Mouse (Mus musculus): Measurements from ENCODE around the gene Prmt3.
A peak's percentile ranks its signal among the peaks of the same experiment; 100 is the strongest.

The Prmt3 gene

DNA sequence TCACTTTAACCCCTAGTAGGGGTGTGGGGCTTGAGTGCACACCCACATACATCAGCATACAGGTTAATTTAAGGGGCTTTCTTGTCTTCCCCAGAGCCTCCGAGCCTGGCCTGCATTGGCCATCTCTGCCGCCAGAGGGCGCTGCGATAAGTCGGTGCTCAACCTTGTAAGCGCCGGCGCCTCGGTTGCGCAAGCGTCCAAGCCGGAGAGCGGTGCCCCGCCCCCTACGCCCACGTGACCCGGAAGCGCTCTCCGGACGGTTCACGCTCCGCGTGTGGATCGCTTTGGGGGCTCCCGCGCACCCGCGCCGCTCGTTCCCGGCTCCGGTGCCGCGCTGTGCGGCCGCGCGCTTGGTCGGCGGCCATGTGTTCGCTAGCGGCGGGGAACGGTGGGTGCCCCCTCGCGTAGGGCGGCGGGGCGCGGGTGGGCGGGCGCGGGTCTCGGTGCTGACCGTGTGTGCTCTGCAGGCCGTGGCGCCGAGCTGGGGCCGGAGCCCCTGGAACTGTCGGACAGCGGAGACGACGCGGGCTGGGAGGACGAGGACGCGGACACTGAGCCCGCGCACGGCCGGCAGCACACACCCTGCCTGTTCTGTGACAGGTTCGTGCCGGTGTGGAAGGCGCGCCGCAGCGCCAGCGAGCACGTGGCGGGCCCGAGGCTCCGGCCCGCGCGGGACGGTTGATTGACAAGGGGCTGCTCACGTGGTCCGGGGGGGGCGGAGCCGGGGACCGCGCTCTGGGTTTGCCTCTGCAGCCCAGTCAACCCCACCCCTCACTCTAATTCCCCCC lies at the start of gene Prmt3:
Gene Prmt3, plus strand, starts transcription at position 233 of the 788 bp plus-strand sequence.
- peak; percentile 100 for DNase-seq

DNA sequence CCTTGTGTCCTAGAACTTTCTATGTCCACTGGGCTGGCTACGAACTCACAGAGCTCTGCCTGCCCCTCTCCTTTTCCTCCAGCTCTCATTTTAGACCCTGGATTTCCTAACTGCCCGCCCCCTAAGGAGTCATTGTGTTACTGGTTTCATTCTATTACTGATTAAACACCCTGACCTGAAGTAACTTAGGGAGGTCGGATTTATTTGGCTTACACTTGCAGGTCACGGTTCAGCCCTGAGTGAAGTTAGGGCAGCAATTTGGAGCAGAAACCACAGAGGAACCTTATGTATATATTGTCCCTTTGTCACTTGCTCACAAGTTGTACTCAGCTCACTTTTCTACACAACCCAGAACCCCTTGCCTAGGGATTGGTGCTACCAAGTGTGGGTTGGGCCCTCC lies 43.8 kb upstream of the Prmt3 start:
- no peak for DNase-seq

DNA sequence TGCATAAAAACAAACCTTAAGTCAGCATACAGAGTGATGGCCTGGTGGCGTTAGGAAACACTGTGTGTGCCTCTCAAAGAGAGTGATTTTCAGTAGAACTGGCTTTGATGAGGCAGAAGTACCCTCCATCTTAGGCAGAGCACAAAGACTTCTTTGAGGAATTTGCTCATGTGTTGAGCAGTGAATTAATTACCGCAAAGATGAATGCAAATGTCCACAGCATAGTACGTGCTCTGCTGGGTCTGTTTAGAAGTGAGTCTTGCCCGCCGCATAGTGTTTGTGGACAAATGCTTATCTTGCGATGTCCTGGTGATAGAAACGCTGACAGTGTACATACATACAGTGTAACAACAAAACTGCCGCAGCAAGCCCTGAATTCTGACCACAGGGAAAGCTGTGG lies 38.7 kb upstream of the Prmt3 start:
- no peak for DNase-seq

DNA sequence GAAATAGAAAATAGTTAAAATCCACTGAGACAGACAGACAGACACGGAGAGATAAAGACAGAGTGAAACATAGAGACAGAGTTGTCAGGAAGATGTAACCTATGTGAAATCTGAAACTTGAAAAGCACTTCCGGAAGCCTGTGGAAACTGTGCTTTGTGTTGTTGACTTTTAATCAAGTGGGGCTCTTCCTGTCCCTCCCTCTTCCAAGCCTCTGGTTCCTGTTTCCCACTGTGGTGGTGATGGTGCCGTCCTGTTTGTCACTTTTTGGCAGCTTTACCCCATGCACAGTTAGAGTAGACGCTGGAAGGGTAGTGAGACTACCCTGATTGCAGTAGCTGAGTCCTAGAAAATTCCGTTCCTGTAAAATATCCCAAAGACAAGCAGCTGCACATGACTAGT lies 36.7 kb upstream of the Prmt3 start:
- DNase-seq, result no peak

DNA sequence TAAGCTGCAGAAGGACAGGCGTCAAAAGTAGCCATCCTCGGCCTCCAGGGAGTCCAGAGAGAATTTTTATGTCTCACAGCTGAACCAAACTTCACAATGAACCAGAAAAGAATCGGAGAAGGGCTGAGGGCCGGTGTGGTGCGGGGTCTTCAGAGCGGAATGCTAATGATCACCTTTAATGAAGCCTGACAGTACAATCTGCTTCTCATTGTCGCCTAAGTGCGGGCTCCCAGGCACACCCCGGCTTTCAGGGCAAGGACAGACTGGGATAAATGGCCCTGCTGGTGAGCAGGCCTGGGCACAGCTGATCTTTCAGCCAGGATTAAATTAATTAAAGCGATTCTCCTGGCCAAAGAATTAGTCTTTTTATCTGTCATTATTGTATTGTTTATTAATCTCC lies 36.2 kb upstream of the Prmt3 start:
- no peak for DNase-seq

DNA sequence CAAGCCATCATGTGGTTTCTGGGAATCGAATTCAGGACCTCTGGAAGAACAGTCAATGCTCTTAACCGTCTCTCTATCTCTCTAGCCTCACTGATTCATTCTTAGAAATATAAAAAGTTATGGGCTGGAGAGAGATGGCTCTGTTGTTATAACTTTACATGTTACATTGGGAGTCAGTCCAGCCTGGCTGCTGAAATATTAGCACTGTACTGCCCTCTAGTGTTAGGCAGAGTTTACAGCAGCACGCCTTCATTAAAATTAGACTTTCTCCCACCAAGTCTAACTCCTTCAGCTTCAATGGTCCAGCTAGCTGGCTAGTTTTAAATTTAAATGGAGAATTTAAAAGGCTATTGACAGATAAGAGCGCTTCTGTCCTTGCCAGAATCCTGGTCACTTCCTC lies 27.0 kb upstream of the Prmt3 start:
- peak; percentile 16 for DNase-seq

DNA sequence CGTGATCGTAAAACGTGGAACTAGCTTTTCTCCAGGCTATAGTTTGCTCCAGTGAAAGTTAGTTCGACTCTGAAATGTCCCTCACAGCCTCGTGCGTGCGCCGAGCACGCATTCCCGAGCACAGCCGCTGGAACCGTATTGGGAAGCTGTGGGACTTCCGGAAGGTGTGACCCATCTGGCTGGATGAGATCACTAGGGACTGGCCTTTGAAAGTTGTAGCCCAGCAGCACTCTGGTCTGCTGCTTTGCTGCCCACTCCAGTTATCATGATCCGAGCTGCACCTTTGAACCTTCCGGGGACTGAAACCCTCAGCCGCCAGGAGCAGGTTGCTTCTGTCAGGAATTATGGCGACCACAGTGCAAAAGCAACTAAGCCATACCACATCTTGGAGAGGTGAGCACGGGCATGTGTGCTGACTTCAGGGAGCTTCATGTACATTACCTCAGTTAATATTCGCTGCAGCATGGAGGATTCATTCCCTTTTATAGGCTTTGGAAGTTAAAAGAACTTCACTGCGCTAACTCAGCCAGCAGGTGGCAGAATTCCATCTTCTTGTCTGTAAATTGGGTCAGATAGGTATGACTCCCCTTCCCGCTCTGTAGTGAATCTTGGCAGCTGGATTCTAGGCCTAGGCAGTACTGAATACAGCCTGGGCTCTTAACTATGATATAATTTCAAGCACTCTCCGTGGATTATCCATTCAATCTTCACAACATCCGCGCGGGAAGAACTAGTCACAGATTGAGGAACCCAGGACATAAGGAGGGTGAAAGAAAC lies 25.2 kb upstream of the Prmt3 start:
- peak; percentile 47 for DNase-seq

DNA sequence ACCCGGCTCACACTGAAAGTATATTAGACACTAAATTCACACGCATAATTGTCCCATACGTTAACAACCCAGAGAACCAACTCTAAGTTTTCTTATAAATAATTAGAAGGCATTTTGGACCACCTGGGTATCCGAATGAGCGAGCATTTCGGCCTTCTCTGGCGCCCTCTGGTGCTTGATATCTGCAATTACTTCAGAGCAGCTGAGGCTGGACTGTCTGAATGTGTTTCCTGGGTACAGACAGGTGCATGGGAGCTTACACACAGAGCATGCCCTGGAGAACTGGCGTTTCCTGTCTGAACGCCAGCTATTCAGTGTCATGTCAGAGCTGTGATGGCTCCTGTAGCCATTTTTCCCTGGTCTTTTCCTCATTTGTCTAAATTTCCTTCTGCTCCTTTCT lies 23.4 kb upstream of the Prmt3 start:
- peak; percentile 42 for DNase-seq

DNA sequence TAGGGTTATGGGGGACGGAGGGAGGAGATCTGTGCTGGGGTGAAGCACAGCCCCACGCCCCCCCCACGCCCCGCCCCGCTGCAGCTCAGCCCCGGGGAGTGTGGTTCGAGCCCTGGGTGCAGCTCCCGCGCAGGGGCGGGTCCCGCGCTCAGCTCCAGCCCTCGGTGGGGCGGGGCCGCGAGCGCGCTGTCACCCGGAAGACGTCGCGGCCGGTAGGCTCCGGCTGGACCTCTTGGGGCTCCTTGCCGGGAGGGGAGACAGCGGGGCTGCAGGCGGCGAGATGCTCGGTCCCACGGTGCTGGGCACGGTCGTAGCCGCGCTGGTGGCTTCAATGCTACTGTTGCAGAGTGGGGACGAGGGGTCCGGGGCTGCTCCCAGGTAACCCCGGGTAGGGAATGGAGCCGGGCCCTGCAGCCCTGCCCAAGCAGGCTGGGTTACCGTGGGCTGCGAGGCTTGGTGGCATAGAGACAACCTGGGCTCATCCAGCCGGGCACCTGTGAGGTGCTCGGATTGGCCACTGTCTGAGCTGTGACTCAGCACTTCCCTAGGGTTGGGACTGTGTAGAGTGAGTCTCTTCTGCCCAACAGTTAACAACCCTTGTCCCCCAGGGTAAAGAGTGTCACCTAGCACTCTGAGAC lies 19.1 kb upstream of the Prmt3 start, which contains the start of gene Htatip2:
Gene Htatip2, plus strand, starts transcription at position 182 of the 638 bp plus-strand sequence.
- peak; percentile 51 for DNase-seq

DNA sequence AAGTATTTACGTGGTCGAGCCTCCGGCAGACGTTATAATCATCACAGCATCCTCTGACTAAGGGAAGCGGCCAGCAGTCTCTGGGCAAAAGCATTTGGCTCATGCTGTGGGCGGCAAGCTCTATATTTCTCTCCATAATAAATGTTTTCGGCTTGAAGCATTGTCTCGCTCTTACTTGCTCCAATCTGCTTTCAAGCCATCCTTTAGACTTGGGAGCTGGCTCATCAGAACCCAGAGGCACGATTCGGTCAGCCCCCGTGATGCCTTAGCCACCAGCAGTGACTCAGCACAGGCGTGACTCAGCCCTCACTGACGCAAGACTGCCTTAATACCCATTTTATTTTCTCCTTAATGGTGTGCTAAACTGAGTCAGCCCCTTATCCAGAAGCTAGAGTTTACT lies 15.5 kb upstream of the Prmt3 start:
- no peak for DNase-seq

DNA sequence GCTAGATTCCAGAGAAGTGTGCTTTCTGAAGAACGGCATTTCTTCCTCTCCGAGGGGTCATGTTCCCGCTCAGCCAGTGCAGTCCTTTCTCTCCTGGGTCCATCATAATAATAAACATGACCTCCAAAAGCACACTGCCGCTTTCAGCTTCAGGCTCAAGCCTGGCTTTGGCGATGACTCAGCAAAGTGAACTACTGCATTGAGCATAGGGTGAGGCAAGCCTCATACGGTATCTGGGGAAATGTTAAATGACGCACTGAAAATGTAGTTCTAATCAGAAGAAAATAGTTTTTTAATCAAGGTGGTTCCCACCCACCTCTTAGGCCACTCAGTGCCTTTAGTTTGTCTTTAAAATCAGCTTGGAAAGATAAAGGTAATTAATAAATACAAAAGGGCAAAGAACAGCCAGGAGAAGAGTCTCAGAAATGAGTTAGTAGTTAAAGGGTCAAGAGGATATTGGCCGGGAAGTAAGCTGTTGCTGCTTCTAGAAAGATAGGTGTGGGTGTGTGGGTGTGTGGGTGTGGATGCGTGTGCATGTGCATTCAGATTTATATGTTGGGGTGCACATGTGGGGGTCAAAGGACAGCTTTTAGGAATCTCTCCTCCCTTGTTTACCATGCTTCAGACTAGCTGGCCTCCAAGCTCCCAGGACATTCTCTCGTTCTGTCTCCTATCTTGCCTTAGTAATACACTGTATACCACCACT lies 14.0 kb upstream of the Prmt3 start:
- DNase-seq, result no peak

DNA sequence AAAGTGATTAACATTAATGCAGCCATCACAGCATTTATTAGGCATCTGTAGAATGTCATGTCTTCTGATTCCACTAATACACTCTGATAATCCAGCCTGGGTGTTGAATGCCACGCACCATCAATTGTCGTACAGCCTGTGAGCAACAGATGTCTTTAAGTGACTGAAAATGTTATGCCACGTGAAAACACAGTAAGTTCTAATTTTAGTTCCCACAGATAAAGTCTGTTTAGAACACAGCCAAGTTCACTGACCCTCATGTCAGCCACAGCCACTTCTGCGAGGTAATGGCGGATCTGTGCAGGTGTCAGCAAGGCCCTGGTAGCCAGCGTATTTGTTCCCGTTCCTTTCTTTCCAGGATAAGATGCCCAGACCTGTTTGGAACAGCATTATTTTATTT lies 12.0 kb upstream of the Prmt3 start:
- no peak for DNase-seq

DNA sequence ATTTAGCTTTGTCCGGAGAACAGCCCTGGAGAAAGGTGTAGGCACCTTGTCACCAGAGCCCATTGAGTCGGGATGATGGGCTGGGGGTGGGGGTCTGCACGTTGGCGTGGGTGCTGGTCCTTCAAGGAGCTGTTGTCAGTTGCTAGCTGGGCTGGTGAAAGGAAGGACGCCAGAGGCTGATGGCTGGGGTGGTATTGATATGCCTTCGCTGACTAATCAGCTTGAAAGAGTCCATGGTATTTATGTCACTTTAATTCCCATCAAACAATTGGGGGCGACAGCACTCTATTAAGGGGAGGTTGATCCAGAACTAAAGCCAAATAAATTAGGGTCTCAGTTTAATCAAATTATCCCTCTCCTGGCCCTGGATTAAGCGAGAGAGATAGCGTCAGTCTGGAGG lies 9.6 kb upstream of the Prmt3 start:
- DNase-seq, result no peak

DNA sequence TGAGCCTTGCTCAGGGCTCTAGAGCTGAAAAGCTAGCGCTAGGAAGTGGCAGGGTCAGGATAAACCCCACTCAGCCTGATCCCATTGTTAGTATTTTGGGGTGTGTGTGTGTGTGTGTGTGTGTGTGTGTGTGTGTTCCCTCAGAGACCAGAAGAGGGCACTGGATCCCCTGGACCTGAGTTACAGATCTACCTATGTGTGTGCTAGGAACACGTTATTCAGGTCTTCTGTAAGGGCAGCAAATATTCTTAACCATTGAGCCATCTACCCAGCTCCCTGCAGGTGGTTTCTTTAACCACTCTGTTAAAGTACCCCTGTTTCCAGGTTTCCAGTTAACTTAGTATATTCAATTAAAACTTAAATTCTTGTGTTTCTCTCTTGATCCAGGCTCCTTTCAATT lies 3.8 kb upstream of the Prmt3 start:
- no peak for DNase-seq

DNA sequence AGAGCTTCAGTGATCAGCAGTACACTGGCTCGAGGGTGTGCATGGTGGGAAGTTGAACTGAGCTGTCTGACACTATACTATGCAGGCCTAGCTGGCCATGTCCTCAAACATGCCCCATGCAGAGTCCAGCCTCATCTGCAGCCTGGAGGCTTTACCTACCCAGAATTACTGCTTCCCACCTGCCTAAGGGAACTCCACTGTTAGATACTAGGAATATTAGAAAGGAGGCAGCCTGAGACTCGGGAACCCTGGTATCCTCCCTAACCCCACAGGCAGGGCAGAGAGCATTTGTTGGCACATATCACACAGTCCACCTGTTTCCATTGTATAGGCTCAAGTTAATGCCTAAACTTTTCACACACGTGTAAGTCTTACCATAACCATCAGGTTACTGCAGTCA lies 561 bp upstream of the Prmt3 start:
- no peak for DNase-seq

DNA sequence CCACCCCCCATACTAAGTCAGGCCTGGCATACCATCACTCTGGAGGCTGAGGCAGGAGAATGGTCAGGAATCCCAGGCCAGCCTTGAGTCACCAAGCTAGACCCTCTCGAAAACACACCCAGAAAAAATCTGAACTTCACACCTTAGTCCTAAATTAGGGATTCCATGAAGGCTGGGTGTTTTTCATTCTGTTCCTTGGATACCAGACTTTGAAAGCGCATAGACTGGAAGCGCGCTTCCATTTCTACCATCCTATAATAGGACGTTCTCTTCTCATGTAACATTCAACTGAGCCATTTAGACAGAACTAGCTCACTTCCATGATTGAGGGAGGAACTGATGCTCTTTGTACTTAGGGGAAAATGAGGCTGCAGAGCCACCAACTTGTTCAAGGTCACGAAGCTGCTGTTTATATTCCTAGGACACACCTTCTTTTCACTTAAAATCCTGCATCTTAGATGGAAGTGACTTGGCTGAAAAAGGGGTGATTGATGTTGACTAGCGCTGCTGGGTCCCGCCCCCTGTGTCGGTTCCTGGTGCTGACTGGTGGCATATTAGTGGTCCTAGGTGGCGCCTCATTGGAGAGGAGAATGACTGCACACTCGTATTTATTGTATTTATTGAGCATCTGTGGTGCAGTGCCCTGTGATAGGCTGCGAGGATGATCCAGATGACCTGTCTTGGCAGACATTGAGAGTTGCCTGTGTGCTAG lies 914 bp downstream of the Prmt3 start:
- DNase-seq, result peak; percentile 29

DNA sequence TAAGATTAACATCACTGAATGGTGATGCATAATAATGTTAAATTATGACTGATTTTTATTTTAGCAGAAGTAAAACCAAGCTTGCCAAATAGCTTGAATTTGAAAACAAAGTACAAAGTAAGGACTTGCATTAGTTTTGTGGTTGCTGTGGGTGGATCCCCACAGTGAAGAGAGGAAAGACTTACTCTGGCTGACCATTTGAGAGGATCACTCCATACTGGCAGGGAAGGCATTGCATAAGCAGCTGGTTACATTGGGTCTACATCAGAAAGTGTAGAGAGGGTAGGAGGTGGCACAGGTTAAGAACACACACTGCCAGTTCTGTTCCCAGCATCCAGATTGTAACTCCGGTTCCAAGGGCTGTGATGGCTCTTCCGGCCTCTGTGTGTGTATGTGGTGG lies 4.9 kb downstream of the Prmt3 start:
- DNase-seq, result no peak

DNA sequence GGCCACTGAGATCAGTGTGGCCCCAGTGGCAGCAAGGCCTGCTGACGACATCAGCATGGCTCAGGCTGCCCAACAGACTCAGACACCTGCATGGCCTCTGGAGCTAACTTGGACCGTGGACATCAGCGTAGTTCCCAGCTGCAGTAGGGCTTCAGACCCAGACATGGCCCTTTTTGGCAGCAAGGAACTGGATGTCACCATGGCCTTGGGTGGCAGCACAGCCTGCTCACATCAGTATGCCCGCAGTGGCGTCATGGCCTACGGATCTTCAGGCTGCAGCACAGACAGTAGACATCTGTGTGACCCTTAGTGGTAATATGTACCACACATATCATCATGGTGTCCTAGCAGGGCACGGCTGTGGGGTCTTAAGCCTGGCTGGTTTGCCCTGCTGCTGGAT lies 7.0 kb downstream of the Prmt3 start:
- DNase-seq, result no peak

DNA sequence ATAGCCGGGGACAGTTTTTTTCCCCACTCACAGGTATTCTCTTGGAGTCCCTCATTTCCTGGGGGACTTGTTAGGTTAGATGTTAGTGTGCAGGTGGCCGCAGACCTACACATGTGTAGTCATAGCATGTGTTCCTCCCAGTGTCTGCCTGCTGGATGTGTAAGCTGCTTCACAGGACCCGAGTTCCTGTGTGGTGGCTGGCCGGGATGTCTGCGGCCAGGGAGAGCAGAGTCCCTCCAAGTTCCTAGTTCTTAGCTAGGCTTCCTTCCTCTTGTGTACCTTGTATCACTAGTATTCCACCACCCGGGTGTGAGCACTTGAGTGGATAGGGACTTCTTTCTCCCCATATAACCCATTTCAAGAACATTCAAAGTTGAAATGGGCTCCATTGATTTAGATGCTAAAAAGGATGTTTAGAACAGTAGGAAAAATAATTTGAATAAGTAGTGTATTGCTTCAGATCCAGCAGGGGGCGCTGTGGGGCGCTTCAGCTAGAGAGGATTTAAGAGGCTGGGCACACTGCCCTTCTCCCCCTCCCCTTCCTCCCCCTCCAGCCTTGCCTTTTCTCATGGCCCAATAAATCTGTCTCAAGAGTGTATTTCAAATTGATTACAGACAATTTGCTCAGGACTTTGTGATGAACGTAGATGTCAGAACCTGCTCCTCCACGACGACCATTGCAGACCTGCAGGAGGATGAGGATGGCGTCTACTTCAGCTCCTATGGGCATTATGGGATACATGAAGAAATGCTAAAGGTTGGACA lies 8.7 kb downstream of the Prmt3 start:
- DNase-seq, result peak; percentile 78

DNA sequence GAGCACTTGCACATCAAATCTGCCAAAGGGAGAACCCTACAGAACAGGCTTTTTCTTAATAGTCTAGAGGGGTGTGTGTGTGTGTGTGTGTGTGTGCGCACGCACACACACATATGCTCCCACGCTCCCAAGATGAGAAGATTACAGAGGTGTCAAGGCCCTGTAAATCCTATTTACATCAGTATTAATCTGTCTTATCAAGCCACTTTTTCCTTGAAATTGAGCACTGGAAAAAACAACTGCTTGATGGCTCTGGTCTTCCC lies 9.2 kb downstream of the Prmt3 start:
- DNase-seq, result no peak

DNA sequence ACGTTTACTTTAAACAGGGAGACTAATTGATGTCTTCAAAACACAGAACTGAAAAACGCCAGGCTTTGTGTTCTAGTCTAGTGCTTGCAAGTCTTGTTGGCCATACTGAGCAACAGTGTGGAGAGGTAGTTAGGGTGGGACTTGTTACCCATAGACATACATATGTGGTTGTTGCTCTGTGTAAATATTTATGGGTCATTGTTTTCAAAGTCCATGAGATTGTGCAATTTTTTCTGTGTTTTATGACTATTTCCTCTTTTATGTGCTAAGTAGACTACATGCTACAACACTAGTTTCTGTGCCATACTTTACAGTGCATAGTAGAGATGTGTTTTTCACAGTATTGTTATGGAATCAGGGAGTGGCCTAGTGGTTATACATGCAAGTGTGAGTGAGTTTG lies 16.2 kb downstream of the Prmt3 start:
- no peak for DNase-seq

DNA sequence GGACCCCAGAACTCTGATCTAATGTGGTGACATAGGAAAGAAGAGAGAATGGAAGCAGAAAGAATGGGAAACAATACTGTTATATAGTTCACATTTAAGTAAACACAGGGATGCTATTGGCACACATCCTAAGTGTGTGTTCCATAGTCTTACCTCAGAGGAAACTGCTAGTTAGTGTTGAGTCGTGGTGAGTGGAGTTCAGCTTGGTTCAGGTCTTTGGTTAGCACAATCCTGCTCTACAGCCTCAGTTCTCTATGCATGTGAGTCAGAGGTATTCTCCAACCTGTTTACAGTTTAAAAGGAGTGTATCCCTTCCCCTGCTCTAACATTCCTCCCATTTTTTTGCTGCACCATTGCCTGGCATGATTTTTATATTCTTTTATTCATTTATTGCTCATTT lies 19.0 kb downstream of the Prmt3 start:
- DNase-seq, result no peak
